Mouse (Mus musculus) neutrophil, adult 59 days (primary cell): Measurements from ENCODE around the gene Nsfl1c. TPM values are rescaled to one million over a fixed set of nuclear protein-coding genes. Genes with fewer than 3 reads are reported as not detected.

Experiments used
- total RNA-seq, 2 experiments: library from RNA; stranded (reverse); gene quantifications; 1 replicate in 1 of 2; 2 replicates in 1 of 2; pipeline ENCODE4 v1.2.4; 2023

Gene Nsfl1c
- total RNA-seq: 10 to 100 TPM; 37.6 to 45.7 TPM

GRCm38 (mm10) chr2:151494035-151494803 lies at the start of gene Nsfl1c:
Gene Nsfl1c (plus strand): TSS chr2:151494182.

GRCm38 (mm10) chr2:151476053-151476452 lies 17.9 kb upstream of the Nsfl1c start, which contains the start of gene 4921509C19Rik:
Gene 4921509C19Rik (minus strand): TSS chr2:151476153.

DNA sequence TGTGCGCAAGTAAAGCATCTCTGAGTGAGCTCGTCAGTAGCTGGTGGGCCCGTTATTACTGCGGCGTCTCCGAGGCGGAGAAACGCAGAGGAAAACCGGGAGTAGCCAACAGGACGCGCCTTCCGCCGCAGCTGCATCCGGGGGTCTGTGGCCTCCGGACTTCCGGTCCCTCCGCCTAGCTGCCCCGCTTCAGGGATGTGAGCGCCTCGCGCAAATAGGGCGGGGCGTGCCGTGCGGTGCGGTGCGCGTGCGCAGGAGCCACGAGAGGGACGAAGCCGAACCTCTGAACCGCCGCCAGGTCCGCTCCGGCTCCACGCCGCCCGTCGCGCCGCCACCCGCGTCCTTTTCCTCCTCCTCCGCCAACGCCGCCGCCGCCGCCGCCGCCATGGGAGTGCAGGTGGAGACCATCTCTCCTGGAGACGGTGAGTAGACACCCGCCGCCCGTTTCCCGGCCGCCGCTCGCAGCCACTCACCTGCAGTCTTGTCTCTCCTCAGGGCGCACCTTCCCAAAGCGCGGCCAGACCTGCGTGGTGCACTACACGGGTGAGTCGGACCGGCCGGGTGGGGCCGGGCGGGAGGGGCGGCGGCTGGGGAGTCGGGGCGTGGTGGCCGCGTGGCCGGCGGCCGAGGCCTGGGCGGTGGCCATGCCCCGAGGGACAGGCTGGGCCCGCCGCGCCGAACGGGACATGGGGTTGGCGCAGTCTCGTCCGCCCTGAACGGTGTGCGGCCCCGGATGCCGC lies 48.5 kb downstream of the Nsfl1c start, which contains the start of gene Fkbp1a:
Fkbp1a (plus strand) TSS at position 161 of the 740 bp plus-strand sequence.

Other genes with a start within 250 kb of the Nsfl1c start
- not detected for gene 4921509C19Rik, start 18.0 kb upstream of the Nsfl1c start, total RNA-seq
- 10 to 100 TPM; 30.7 to 46.9 TPM for gene Fkbp1a, start 48.3 kb downstream of the Nsfl1c start, total RNA-seq
- gene Sdcbp2, start 78.4 kb downstream of the Nsfl1c start, total RNA-seq: not detected
- 1 to 10 TPM; 5.1 to 7.6 TPM for gene Snph, start 138.4 kb downstream of the Nsfl1c start, total RNA-seq
- gene Rad21l, start 174.4 kb downstream of the Nsfl1c start, total RNA-seq: not detected
- gene Tmem74b, start 207.8 kb downstream of the Nsfl1c start, total RNA-seq: not detected